7 mouse cellular contexts compared by ENCODE assay signal in genomic region chr7:98835519-98836441, GRCm38 (mm10). TPM values are rescaled to one million over a fixed set of nuclear protein-coding genes. Genes with fewer than 3 reads are reported as not detected.
DNase-seq lines count a peak whose midpoint lies in the region; ATAC-seq lines count a peak whose summit lies in the region.

No protein-coding gene starts in this region.

- ATAC-seq in megakaryocyte, adult 5-6 weeks (ENCODE audit: poor library complexity, severe bottlenecking): no peak
- no peak for ATAC-seq in forebrain, embryonic 12.5 days (ENCODE audit: low FRiP score)
- ATAC-seq in hindbrain, embryonic 16.5 days: no peak
- no peak for ATAC-seq in midbrain, embryonic 14.5 days (ENCODE audit: low FRiP score, low TSS enrichment)

- peak overlapping the region; percentile 13; the same call in 1 of the 2 replicates for H3K9ac ChIP-seq in forebrain, embryonic 12.5 days
- peak overlapping the region; percentile 61 for H3K9ac ChIP-seq in hindbrain, embryonic 16.5 days (ENCODE audit: low read depth, low read length)
- H3K9ac ChIP-seq in midbrain, embryonic 14.5 days (replicated peaks; ENCODE audit: low read length): 0 out of 2 replicates have a peak overlapping the region, but pooled peaks have one; percentile 6

- H3K27ac ChIP-seq in forebrain, embryonic 12.5 days: no peak overlapping the region
- H3K27ac ChIP-seq in hindbrain, embryonic 16.5 days (ENCODE audit: low read depth, low read length): no peak overlapping the region
- H3K27ac ChIP-seq in midbrain, embryonic 14.5 days (replicated peaks; ENCODE audit: low read depth, low read length): no peak overlapping the region

- H3K9me3 ChIP-seq in megakaryocyte, embryonic 14.5 days: no peaks in the 10 kb centered on the region
- H3K9me3 ChIP-seq in forebrain, embryonic 12.5 days: no peaks in the 10 kb centered on the region
- no peaks in the 10 kb centered on the region for H3K9me3 ChIP-seq in hindbrain, embryonic 16.5 days (ENCODE audit: control insufficient read depth, low read length)
- no peaks in the 10 kb centered on the region for H3K9me3 ChIP-seq in midbrain, embryonic 14.5 days (ENCODE audit: control insufficient read depth, low read length)

- H3K36me3 ChIP-seq in megakaryocyte, embryonic 14.5 days (replicated peaks; ENCODE audit: low read length): no peaks in the 10 kb centered on the region
- no peaks in the 10 kb centered on the region for H3K36me3 ChIP-seq in forebrain, embryonic 12.5 days (replicated peaks)
- no peaks in the 10 kb centered on the region for H3K36me3 ChIP-seq in hindbrain, embryonic 16.5 days (ENCODE audit: control insufficient read depth, insufficient read depth, low read length)
- H3K36me3 ChIP-seq in midbrain, embryonic 14.5 days (ENCODE audit: control insufficient read depth, insufficient read depth, low read length): no peaks in the 10 kb centered on the region

- H3K4me2 ChIP-seq in forebrain, embryonic 12.5 days: peak overlapping the region; percentile 95
- H3K4me2 ChIP-seq in hindbrain, embryonic 16.5 days (ENCODE audit: low read length): peak overlapping the region; percentile 98
- H3K4me2 ChIP-seq in midbrain, embryonic 14.5 days (ENCODE audit: low read length): peak overlapping the region; percentile 87

- peak overlapping the region; percentile 80 for H3K4me3 ChIP-seq in megakaryocyte, embryonic 14.5 days (replicated peaks)
- H3K4me3 ChIP-seq in forebrain, embryonic 12.5 days (replicated peaks): peak overlapping the region; percentile 52
- peak overlapping the region; percentile 50 for H3K4me3 ChIP-seq in hindbrain, embryonic 16.5 days (ENCODE audit: low read length)
- H3K4me3 ChIP-seq in midbrain, embryonic 14.5 days (replicated peaks; ENCODE audit: low read depth, low read length): peak overlapping the region; percentile 47

- peaks cover 99% of the 10 kb centered on the region for H3K27me3 ChIP-seq in megakaryocyte, embryonic 14.5 days (replicated peaks)
- peaks cover 99% of the 10 kb centered on the region for H3K27me3 ChIP-seq in forebrain, embryonic 12.5 days
- peaks cover 77% of the 10 kb centered on the region for H3K27me3 ChIP-seq in hindbrain, embryonic 16.5 days (replicated peaks; ENCODE audit: control insufficient read depth, insufficient read depth, low read length)
- peaks cover 83% of the 10 kb centered on the region for H3K27me3 ChIP-seq in midbrain, embryonic 14.5 days (ENCODE audit: control insufficient read depth, insufficient read depth, low read length)

- H3K4me1 ChIP-seq in megakaryocyte, embryonic 14.5 days: peaks cover 59% of the 10 kb centered on the region
- H3K4me1 ChIP-seq in forebrain, embryonic 12.5 days: peaks cover 51% of the 10 kb centered on the region
- H3K4me1 ChIP-seq in hindbrain, embryonic 16.5 days (ENCODE audit: control insufficient read depth, insufficient read depth, low read depth, low read length): peaks cover 44% of the 10 kb centered on the region
- peaks cover 27% of the 10 kb centered on the region for H3K4me1 ChIP-seq in midbrain, embryonic 14.5 days (ENCODE audit: control insufficient read depth, insufficient read depth, low read length)

- WGBS in forebrain, embryonic 12.5 days: under 1% methylated on average over 44 of the region's 46 CpGs
- WGBS in hindbrain, embryonic 16.5 days: under 1% methylated on average over 45 of the region's 46 CpGs
- WGBS in midbrain, embryonic 14.5 days: under 1% methylated on average over 46 of the region's 46 CpGs

- peak; percentile 40 for DNase-seq in midbrain, embryonic 14.5 days
- DNase-seq in left cerebral cortex, adult 9 months (ENCODE audit: low spot score in 2 of 2): no peak
- DNase-seq in cerebellum, adult 11 months: no peak

RNA-seq across cellular contexts. Expression of gene Wnt11, which starts 0.9 kb away (rescaled TPM):
- 1.6 and 9.0 TPM in 2 replicates for polyA plus RNA-seq in megakaryocyte, embryonic 14.5 days (2012; ENCODE audit: insufficient read depth, low replicate concordance)
- 0.05 TPM in 1 of 2 replicates, not detected in the other for total RNA-seq in megakaryocyte, adult 5-6 weeks (2015)
- total RNA-seq in megakaryocyte, adult 5-6 weeks (2017): 0.15 TPM in 1 of 2 replicates, not detected in the other
- polyA plus RNA-seq in forebrain, embryonic 12.5 days (2016; fragmentation: Nextera tagmentation; extraction: Ambion mirVana): 1.7 and 2.6 TPM in 2 replicates
- 1.4 and 2.7 TPM in 2 replicates for polyA plus RNA-seq in hindbrain, embryonic 16.5 days (2015; fragmentation: Nextera tagmentation; extraction: Ambion mirVana)
- polyA plus RNA-seq in midbrain, embryonic 14.5 days (2014; fragmentation: Nextera tagmentation; extraction: Ambion mirVana): 0.58 and 0.64 TPM in 2 replicates

Comparison
In these comparisons a context has a peak if more than half of its experiments do, and no peak if none do; other contexts are left out.
1. H3K9ac ChIP-seq: peak in every context shown above with its lines; median percentile 61 in hindbrain, embryonic 16.5 days; 13 in forebrain, embryonic 12.5 days; 6 in midbrain, embryonic 14.5 days.